Mouse (Mus musculus): ENCODE results near the gene Olfr1450.
"Not testable (repeated sequence)": the region's sequence is repeated elsewhere in the genome, so short reads cannot be mapped to it uniquely, and the experiment has no call there.

Olfr1450 gene

GRCm38 (mm10) chr19:12949958-12950357 is at the start of gene Olfr1450:
Olfr1450 (plus strand) TSS chr19:12950258.
- DNase-seq (ENCODE audit: low read depth, low spot score) = no peak

GRCm38 (mm10) chr19:12903643-12904042 is 46.4 kb upstream of the Olfr1450 start, which contains the start of gene Olfr1447:
Olfr1447 (minus strand) TSS chr19:12903743.
- no peak for DNase-seq (ENCODE audit: low read depth, low spot score)

DNA sequence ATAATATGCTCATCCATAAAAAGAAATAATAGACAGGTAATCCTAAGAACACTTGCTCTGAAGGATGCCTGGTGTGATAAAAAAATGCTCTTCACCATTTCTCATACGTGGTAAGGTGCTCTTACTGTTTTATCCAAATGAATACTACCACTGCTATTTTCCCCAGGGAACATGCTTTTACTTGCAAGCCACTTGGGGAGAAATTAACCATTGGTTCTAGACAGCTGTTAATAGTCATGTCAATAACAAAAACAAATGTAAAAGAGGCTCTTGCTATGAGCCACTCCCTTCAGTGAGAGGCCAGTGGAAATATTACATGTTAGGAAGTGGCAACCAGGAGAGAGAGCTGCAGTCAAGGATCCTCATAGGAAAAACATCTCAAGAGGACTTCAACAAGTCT is 25.7 kb upstream of the Olfr1450 start, which contains the start of gene Olfr1448:
Olfr1448 (minus strand) TSS at position 101 of the 400 bp plus-strand sequence.
- no peak for DNase-seq (ENCODE audit: low read depth, low spot score)

GRCm38 (mm10) chr19:12930540-12930939 is 19.5 kb upstream of the Olfr1450 start, which contains the start of gene Olfr1449:
Olfr1449 (plus strand) TSS chr19:12930840.
- no peak for DNase-seq (ENCODE audit: low read depth, low spot score)

DNA sequence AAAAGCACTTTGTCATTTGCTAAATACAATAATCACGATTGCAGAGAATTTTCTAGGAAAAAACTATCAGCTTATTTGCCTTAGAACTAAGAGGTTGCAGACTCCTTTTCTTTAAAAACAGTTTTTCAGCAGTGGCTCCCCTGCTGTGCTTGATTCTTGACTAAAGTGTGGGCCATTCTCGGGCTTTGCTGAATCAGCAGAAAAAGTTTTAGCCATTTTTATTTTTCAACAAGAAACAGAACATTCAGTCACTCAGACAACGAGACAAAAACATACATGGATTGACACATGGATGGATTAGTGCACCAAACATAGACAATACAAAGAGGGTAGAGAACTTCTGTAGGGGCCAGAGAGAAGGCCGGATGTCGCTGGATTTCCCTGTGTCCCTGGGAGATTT is 20.0 kb downstream of the Olfr1450 start:
- DNase-seq (ENCODE audit: low read depth, low spot score) = not testable (repeated sequence)

DNA sequence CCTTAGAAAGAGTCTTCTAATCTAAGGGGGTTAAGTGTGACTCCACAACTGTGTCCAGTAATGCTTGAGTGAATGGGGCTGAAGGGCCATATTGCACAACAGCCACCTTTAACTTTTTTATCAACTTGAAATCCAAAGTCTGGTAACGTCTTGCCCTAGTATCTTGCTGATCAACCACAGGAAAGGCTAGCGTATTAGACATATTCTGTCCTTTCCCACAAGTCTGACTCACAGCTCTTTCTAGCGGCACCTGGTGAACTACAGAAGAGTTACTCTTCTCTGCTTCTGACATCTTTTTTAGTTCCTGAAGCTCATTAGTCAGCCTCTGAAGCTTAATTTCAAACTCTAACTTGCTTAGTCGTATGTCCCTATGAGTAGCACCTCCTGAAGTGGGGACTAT is 42.3 kb downstream of the Olfr1450 start:
- DNase-seq (ENCODE audit: low read depth, low spot score) = not testable (repeated sequence)

- DNase-seq (ENCODE audit: low read depth, low spot score) = no peak
These were observed 44.7 kb downstream of the Olfr1450 start, which contains the start of gene Olfr1451 for GRCm38 (mm10) chr19:12994714-12995113. Olfr1451 (plus strand) TSS chr19:12995014.

All from mesoderm, embryonic 11.5 days (tissue).